Mouse (Mus musculus) induced T-regulatory cell, adult 2 months (primary cell): Measurements from ENCODE around the gene Auh.

Experiments used
- DNase-seq: peaks from one replicate; pipeline ENCODE4 v3.0.0-alpha.2; 2012; ENCODE audit warnings: low read depth

The Auh gene

DNA sequence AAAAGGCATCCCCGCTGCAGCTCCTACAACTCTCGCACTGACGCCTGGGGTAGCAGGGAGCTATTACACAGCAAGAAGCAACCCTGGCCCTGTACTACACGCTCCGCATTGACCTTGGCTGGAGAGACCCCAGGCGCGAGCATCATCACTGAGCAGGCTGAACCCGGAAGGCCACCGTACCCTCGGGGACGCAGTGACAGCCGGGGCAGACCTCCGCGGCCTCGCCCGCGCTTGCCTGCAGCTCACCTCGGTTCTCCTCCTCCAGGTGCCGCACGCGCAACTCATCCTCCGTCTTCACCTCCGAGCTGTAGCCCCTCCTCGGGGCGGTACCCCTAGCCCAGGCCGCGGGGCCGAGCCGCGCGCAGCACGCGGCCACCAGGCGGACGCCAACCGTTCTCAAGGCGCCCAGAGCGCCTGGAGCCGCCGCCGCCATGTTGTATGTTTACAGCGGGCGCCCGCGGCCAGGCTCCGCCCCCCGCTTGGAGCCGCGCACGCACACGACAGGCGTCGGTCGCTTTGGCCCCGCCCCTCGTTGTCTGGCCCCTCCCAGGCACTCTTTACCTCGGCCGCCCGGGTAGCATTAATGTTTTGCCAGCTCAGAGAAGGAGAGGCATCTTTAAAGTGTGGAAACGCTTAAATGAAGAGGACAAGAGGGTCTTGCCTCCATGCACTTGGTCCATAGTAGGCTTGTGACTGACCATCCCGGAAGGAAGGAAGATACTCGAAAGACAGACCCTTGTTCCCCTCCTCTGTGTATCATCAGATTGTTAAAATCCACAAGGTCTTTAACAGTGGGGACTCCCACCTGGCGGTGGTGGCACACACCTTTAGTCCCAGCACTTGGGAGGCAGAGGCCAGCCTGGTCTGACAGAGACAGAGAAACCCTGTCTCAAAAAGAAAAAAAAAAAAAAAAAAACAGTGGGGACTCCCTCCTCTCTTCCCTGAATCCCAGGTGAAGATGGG is at the start of gene Auh:
Gene Auh, minus strand, starts transcription at position 473 of the 963 bp plus-strand sequence.
- DNase-seq, result peak; percentile 98

DNA sequence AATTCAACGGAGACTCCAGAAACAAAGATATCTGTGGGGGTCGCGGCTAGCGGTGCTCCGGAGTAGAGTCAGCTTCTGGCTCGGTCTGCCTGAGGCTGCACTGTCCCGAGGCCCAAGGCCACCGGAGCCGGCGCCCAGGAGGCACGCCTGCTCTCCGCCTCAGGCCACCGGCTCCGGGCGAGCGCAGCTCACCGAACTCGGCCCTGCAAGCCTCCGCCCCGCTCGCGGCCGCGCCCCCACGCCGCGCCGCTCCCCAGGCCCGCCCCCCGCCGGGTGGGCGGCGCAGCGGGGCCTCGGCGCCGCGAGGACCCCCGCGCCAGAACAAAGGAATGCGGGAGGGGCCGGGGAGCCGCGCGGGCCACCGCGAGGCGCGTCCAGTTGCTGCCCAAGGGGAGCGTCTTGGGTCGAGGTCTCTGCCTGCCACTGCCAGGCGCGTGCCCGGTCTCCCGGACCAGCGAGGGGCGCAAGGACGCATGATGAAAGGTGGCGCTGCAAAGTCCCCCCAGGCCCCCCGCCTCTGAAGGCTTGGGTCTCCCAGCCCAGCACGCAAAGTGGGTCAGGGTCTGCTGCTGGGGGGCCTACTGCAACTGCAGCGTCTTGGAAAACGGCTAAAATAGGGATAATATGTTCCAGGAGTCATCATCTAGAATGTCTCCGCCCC is 49.0 kb upstream of the Auh start:
- peak; percentile 58 for DNase-seq

DNA sequence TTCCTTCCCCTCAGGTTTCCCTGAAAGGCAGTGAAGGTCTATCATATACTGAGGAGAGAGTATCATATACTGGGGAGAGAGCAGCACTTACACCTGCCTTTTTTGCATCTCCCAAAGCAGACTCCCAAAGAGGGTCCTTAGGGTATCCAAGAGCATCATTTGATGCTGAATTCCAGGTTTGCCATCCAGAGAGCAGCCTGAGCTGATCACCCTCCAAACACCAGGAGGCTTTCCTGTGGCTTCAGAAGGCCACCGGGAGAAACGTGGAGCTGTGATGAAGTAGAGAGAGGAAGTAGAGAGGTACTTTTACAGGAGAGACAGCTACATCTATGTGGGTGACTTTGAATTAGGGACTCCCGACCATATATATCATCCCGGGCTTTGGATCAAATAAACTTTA is 48.3 kb upstream of the Auh start:
- peak; percentile 38 for DNase-seq

- peak; percentile 35 for DNase-seq
Observed at GRCm38 (mm10) chr13:52977221-52977609, 47.7 kb upstream of the Auh start.

- DNase-seq, result peak; percentile 86
Observed at GRCm38 (mm10) chr13:52976510-52977220, 47.2 kb upstream of the Auh start.

GRCm38 (mm10) chr13:52976130-52976509 is 46.6 kb upstream of the Auh start:
- no peak for DNase-seq

DNA sequence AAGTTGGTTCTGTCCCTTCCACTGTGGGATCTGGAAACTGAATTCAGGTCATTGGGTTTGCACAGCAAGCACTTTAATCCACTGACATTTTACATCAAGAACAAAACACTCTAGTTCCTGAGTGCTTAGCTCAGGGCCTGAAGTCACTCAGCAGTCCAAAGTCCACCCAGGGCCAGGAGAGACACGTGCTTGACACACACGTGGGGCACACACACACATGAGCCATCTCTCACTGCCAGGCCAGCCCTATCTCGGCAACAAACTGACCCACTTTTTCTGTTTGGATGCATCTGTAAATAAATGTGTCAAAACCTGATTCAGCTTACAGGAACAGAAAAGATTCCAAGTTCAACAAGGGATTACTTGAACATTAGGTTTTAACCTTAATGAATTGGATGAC is 45.2 kb upstream of the Auh start:
- DNase-seq, result no peak

DNA sequence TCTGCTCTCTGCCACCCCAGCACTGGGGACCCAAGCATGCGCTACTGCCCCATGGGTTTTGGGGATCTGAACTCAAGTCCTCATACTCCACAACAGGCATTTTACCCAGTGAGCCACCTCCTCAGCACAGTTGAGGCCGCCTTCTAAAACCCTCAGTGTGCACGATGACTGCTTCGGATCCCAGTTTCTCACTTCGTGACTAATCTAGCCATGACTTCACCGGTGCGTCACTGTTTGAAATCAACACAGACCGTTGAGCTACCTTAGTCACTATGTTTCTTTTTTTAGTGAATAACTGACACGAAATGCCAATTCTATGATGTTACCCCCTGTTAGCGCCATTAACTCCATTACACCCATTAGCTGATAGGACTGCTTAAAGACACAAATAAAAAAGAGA is 43.9 kb upstream of the Auh start:
- no peak for DNase-seq

DNA sequence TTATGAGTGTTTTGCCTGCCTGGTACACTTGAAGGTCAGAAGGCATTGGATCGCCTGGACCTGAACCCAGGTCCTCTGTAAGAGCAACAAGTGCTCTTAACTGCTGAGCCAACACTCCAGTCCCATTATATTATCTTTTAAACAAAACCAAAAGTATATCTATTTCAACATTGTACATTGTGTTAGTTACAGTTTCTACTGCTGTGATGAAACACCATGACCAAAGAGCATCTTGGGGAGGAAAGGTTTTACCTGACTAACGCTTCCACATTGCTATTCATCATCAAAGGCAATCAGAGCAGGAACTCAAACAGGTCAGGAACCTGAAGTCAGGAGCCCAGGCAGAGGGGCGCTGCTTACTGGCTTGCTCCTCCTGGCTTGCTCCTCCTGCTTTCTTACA is 43.1 kb upstream of the Auh start:
- peak; percentile 36 for DNase-seq

GRCm38 (mm10) chr13:52970876-52971275 is 41.4 kb upstream of the Auh start:
- DNase-seq, result no peak

GRCm38 (mm10) chr13:52962922-52963321 is 33.4 kb upstream of the Auh start:
- no peak for DNase-seq

DNA sequence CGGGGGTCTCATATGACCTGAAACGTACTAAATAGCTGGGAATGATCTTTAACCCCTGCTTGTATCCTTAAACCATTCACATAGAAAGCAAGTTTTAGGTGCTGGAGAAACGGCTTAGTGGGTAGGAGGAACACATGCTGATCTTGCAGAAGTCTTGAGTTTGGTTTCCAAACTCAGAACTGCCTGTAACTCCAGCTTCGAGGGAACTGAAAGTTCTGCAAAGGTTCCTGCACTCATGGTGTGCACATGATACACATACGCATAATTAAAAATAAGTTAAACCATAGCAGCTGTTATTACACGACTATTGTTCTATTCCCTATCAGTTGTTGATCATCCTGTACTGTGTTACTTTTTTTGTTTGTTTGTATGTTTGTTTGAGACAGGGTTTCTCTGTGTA is 32.9 kb upstream of the Auh start:
- no peak for DNase-seq

DNA sequence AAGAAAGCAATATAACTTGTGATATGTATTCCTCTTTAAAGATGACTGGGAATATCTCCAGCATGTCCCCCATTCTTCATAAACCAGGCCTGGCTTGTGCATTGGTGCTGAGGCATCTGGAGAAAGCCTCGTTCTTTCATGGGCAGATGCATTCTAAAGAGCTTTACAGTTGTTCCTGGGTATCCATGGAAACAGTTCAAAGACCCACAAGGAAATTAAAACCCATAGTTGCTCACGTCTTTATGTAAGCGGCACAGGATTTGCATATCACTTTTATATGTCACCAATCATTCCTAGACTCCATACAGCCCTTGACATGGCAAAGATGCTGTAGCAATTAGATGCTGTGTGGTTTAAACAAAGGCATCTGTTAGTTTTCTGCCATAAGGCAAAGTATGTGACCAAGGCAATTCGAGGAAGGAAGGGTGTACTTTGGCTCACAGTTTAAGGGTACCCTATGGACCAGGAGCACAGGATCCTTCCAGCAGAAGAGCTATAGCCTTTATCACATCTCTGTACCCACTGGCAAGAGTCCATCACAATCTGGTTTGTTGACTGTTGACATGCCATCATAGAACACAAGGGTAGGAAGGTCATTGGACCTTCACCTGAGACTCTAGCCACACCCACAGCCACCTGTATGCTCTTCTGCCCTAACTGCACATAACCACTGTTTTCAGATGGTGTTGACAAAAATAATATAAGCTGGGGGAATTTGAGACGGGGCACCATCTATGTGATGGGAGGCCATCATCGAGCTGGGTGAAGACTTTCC is 24.5 kb upstream of the Auh start:
- no peak for DNase-seq

DNA sequence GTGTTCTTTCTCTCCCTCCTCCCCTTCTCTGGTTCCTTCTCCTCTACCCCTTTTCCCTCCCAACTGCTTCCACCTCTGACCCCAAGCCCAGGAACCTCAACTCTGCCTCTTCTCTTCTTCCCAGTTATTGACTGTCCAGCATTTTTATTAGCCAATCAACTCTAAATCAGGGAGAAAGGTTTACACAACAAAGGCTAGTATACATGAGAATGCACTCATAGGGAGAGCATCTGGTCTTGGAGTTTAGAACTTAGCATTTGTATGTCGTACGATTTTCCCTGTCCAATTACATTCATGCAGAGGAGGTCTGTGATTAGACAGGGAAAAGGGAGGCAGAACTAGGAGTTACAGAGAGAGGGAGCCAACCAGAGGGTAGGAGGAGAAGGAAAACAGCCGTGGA is 19.7 kb upstream of the Auh start:
- no peak for DNase-seq

DNA sequence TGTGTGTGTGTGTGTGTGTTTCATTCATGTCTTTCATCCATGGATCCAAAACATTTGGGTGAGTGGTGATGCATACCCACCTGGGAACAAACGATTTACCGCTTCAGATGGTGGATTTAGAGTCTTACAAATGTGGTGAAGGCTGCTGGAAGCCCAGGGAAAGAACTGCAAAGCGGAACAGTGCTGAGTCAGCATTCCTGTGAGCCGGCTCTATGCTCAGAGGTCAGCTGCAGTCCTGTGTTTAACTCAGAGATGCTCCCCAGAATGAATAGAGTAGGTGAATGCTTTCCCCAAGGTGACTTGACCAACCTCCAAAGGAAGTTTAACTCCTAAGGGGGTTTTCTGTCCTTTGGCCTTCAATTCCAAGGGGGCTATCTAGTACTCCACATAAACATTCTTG is 18.1 kb upstream of the Auh start:
- no peak for DNase-seq

DNA sequence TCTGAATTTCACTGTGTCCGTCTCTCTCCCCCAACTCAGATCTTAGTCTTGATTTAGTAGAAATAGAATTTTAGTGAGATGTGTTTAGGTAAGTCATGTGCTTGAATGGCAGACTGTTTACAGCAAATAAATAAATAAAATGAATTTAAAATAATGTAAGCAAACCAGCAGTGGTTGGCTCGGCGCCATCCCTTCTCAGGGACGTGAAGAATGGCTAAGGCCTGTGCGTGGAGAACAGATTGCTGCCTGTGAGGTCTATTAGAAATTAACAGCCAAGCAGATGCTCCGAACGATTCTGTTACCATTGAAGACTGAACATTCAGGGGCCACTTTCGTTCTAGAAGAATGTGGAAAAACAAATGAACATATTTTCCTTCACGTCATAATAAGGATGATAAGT is 16.3 kb upstream of the Auh start:
- DNase-seq, result no peak

- DNase-seq, result no peak
Observed at GRCm38 (mm10) chr13:52944116-52944515, 14.6 kb upstream of the Auh start.

DNA sequence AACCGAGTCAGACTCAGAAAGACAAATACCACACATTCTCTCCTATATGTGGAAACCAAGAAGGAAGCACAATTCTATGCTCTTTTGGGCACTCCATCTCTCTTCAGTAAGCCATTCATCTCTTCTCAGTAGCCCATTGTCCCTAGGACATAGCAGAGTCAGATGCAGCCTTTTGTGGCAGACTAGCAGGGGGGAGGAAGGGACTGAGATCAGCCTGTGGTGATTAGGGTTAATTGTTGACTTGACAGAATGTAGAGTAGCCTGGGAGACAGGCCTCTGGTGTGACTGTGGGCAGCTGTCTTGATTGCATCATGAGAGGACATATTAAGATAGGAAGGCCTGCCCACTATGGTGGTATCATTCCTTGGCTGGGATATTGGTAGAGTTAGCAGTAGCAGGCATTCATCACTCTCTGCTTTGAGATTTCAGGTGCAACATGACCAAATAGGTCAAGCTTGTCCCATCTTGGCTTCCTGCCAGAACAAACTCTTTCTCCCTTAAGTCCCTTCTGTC is 13.5 kb upstream of the Auh start:
- DNase-seq, result no peak

- DNase-seq, result no peak
Observed at GRCm38 (mm10) chr13:52940956-52941355, 11.5 kb upstream of the Auh start.

GRCm38 (mm10) chr13:52930582-52930981 is 1.1 kb upstream of the Auh start:
- DNase-seq, result no peak

- DNase-seq, result peak; percentile 32
Observed at GRCm38 (mm10) chr13:52928392-52928791, 1.1 kb downstream of the Auh start.

DNA sequence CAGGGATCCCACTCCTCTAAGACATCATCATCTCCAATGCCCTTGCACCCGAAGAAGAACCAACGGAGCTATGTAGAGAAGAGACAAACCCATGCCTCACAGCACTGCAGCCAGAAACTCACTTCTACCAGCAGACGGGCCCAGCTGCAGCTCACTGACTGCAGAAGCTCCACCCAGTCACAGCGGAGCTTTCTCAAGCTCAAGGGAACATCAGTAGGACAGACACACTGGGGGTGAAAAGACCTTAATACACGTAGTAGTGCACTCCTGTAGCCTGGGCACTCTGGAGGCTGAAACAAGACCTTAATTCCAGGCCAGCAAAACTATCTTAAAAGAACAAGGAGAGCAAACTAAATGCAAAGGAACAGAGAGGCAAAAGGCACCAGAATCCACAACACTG is 5.0 kb downstream of the Auh start:
- DNase-seq, result no peak
